Mouse (Mus musculus) liver, embryonic 11.5 days (tissue): Measurements from ENCODE around the gene Zfp771. TPM values are rescaled to one million over a fixed set of nuclear protein-coding genes. Genes with fewer than 3 reads are reported as not detected.

Experiments used
- ATAC-seq: fragments of 200-750 bp; cut with Nextera tagmentation; replicated peaks from 2 replicates; pipeline ENCODE4 v1.8.0; 2017; ENCODE audit warnings: moderate number of reproducible peaks, mild to moderate bottlenecking, moderate TSS enrichment, moderate library complexity; ENCODE audit not compliant: low FRiP score
- DNase-seq: peaks from one replicate; pipeline ENCODE4 v3.0.0-alpha.2; 2017; ENCODE audit warnings: low spot score
- H3K27ac ChIP-seq: fragments of 300-500 bp; sonication (generic); 2 replicates; pipeline ENCODE4 v1.5.1; 2014; ENCODE audit warnings: mild to moderate bottlenecking, low read depth, low read length, control low read depth
- H3K27me3 ChIP-seq: fragments of 300-500 bp; sonication (generic); replicated peaks from 2 replicates; pipeline ENCODE4 v1.6.1; 2014; ENCODE audit warnings: low read length, mixed read lengths; ENCODE audit not compliant: control insufficient read depth, insufficient read depth
- H3K36me3 ChIP-seq: fragments of 300-500 bp; sonication (generic); 2 replicates; pipeline ENCODE4 v1.6.1; 2014; ENCODE audit warnings: mild to moderate bottlenecking, low read length, moderate library complexity, mixed read lengths; ENCODE audit not compliant: control insufficient read depth, insufficient read depth
- H3K4me1 ChIP-seq: fragments of 300-500 bp; sonication (generic); replicated peaks from 2 replicates; pipeline ENCODE4 v1.6.1; 2014; ENCODE audit warnings: low read length, mixed read lengths; ENCODE audit not compliant: control insufficient read depth, insufficient read depth
- H3K4me2 ChIP-seq: fragments of 300-500 bp; sonication (generic); 2 replicates; pipeline ENCODE4 v1.6.1; 2014; ENCODE audit warnings: mild to moderate bottlenecking, control low read depth, moderate library complexity
- H3K4me3 ChIP-seq: fragments of 300-500 bp; sonication (generic); 2 replicates; pipeline ENCODE4 v1.5.1; 2014; ENCODE audit warnings: low read depth, low read length, control low read depth
- H3K9ac ChIP-seq: fragments of 300-500 bp; sonication (generic); 2 replicates; pipeline ENCODE4 v1.6.1; 2014; ENCODE audit warnings: low read depth, low read length, control low read depth
- H3K9me3 ChIP-seq: fragments of 300-500 bp; sonication (generic); 2 replicates; pipeline ENCODE4 v1.6.1; 2016; ENCODE audit warnings: low read length, inconsistent platforms, mixed read lengths; ENCODE audit not compliant: control insufficient read depth
- WGBS: fragments of 180-500 bp; shearing (Covaris S2); extraction: QIAGEN DNeasy Blood & Tissue Kit; methylation state at CpG from one replicate; pipeline ENCODE4 v1.1.7; 2014; 5-methylcytosine and 5-hydroxymethylcytosine counted together
- polyA plus RNA-seq: library from polyadenylated mRNA; unstranded; fragments of >200 nt; fragmentation: Nextera tagmentation; extraction: Ambion mirVana; gene quantifications from 2 replicates; pipeline ENCODE4 v1.2.1, GENCODE M21; 2014

Gene Zfp771
- polyA plus RNA-seq, 1 experiment from 2014 or later, result 45.9 TPM

- H3K36me3 ChIP-seq, result peaks cover 5% of the 10 kb centered on the region; the same call in 1 of the 2 replicates
- DNase-seq, result no peak
- WGBS, result 88% methylated on average over 6 of the region's 6 CpGs
- no peak overlapping the region for H3K4me2 ChIP-seq
- ATAC-seq, result no peak
- H3K4me3 ChIP-seq, result no peak overlapping the region
- no peak overlapping the region for H3K9ac ChIP-seq
- H3K27me3 ChIP-seq, result no peaks in the 10 kb centered on the region
- H3K9me3 ChIP-seq, result no peaks in the 10 kb centered on the region
- no peak overlapping the region for H3K27ac ChIP-seq
- H3K4me1 ChIP-seq, result peaks cover 22% of the 10 kb centered on the region
These were observed 19.5 kb upstream of the Zfp771 start for GRCm38 (mm10) chr7:127224616-127225015.

GRCm38 (mm10) chr7:127225147-127225995 is 18.7 kb upstream of the Zfp771 start:
- Histone ChIP-seq H3K9ac (peak overlapping the region; percentile 49; the same call in 1 of the 2 replicates), H3K4me2 (peak overlapping the region; percentile 50), H3K36me3 (peaks cover 5% of the 10 kb centered on the region; the same call in 1 of the 2 replicates), H3K4me3 (no peak overlapping the region), H3K27ac (peak overlapping the region; percentile 79), H3K9me3 (no peaks in the 10 kb centered on the region), H3K27me3 (no peaks in the 10 kb centered on the region), H3K4me1 (peaks cover 22% of the 10 kb centered on the region)
- ATAC-seq (peak; percentile 88), DNase-seq (no peak)
- 67% methylated on average over 11 of the region's 11 CpGs for WGBS

- Histone ChIP-seq H3K9me3 (no peaks in the 10 kb centered on the region), H3K27me3 (no peaks in the 10 kb centered on the region), H3K27ac (no peak overlapping the region; the same call in 1 of the 2 replicates), H3K4me1 (peaks cover 33% of the 10 kb centered on the region), H3K36me3 (peaks cover 5% of the 10 kb centered on the region; the same call in 1 of the 2 replicates), H3K4me2 (no peak overlapping the region), H3K9ac (no peak overlapping the region), H3K4me3 (no peak overlapping the region)
- WGBS, result 51% methylated on average over 4 of the region's 4 CpGs
- DNase-seq (peak; percentile 69), ATAC-seq (no peak; the same call in 1 of the 2 replicates)
These were observed 15.3 kb upstream of the Zfp771 start for GRCm38 (mm10) chr7:127228615-127229303.

- Histone ChIP-seq H3K36me3 (peaks cover 20% of the 10 kb centered on the region), H3K4me2 (peak overlapping the region; percentile 84), H3K4me1 (peaks cover 18% of the 10 kb centered on the region), H3K9me3 (no peaks in the 10 kb centered on the region), H3K27ac (0 out of 2 replicates have a peak overlapping the region, but pooled peaks have one; percentile 97), H3K9ac (peak overlapping the region; percentile 97), H3K27me3 (no peaks in the 10 kb centered on the region), H3K4me3 (peak overlapping the region; percentile 97)
- no peak for ATAC-seq
- DNase-seq, result no peak
- WGBS, result 71% methylated on average over 3 of the region's 3 CpGs
These were observed 12.7 kb upstream of the Zfp771 start for GRCm38 (mm10) chr7:127231376-127231775.

- H3K27ac ChIP-seq, result peak overlapping the region; percentile 97
- DNase-seq (no peak), ATAC-seq (no peak)
- peaks cover 14% of the 10 kb centered on the region for H3K4me1 ChIP-seq
- no peaks in the 10 kb centered on the region for H3K9me3 ChIP-seq
- peaks cover 27% of the 10 kb centered on the region for H3K36me3 ChIP-seq
- H3K4me3 ChIP-seq, result peak overlapping the region; percentile 97
- H3K4me2 ChIP-seq, result peak overlapping the region; percentile 84
- 6% methylated on average over 20 of the region's 20 CpGs for WGBS
- peak overlapping the region; percentile 97 for H3K9ac ChIP-seq
- no peaks in the 10 kb centered on the region for H3K27me3 ChIP-seq
These were observed 12.1 kb upstream of the Zfp771 start for GRCm38 (mm10) chr7:127231826-127232621.

GRCm38 (mm10) chr7:127232622-127233367 is 11.3 kb upstream of the Zfp771 start, which contains the start of the genes Zfp553 and Sept1:
Gene Zfp553, plus strand, starts transcription at chr7:127233061.
Gene Sept1, minus strand, starts transcription at chr7:127233130.
- WGBS, result under 1% methylated on average over 64 of the region's 64 CpGs
- peak within 1 kb of the TSS; percentile 97 for H3K27ac ChIP-seq
- DNase-seq, result peak; percentile 92
- H3K9me3 ChIP-seq, result no peaks in the 10 kb centered on the region
- H3K4me2 ChIP-seq, result peak within 1 kb of the TSS; percentile 84
- H3K27me3 ChIP-seq, result no peaks in the 10 kb centered on the region
- H3K4me3 ChIP-seq, result peak within 1 kb of the TSS; percentile 97
- H3K4me1 ChIP-seq, result peaks cover 11% of the 10 kb centered on the region
- H3K36me3 ChIP-seq, result peaks cover 33% of the 10 kb centered on the region
- peak within 1 kb of the TSS; percentile 97 for H3K9ac ChIP-seq
- ATAC-seq, result peak; percentile 88

GRCm38 (mm10) chr7:127233368-127233749 is 10.7 kb upstream of the Zfp771 start:
- peak overlapping the region; percentile 84 for H3K4me2 ChIP-seq
- no peaks in the 10 kb centered on the region for H3K27me3 ChIP-seq
- H3K4me1 ChIP-seq, result peaks cover 11% of the 10 kb centered on the region
- peaks cover 38% of the 10 kb centered on the region for H3K36me3 ChIP-seq
- DNase-seq (no peak), ATAC-seq (peak; percentile 55)
- H3K27ac ChIP-seq, result peak overlapping the region; percentile 97
- H3K4me3 ChIP-seq, result peak overlapping the region; percentile 97
- WGBS, result under 1% methylated on average over 27 of the region's 27 CpGs
- H3K9ac ChIP-seq, result peak overlapping the region; percentile 97
- no peaks in the 10 kb centered on the region for H3K9me3 ChIP-seq
